ENCODE assay signal across 11 mouse cellular contexts in the genomic region with DNA sequence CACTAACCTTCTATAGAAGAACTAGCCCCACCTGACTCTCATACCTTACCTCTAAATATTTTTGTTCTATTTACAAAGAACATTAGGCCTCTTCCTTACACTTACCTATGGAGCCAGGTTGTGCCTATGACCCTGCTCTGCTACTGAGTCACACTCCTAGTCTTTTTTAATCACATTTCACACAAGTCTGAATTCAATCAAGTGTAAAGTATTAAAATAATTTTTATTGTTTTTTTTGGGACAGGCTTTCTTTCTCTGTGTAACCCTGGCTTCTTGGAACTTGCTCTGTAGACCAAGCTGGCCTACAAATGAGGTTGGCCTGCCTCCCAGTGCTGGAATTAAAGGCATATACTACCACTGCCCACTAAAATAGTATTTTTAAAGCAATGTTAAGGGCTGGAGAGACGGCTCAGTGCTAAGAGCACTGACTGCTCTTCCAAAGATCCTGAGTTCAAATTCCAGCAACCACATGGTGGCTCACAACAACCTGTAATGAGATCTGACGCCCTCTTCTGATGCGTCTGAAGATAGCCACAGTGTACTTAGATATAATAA. TPM values are rescaled to one million over a fixed set of nuclear protein-coding genes. Genes with fewer than 3 reads are reported as not detected.
DNase-seq lines count a peak whose midpoint lies in the region; ATAC-seq and TF ChIP-seq lines count a peak whose summit lies in the region.
"Had no signal": no experiment of that assay in that cellular context is flagged by ENCODE, and none has a peak within 500 bp of the region (broad histone marks: within the 10 kb centered on the region; RNA-seq: fewer than 3 reads in every experiment).

No protein-coding gene starts in this region.

- DNase-seq in adrenal gland, adult 2 months, result peak; percentile 34
- no peak for DNase-seq in adrenal gland, adult 8-10 months
- peak; percentile 53 to 54 for DNase-seq in heart, postnatal 10 days
- no peak for DNase-seq in heart, embryonic 10.5 days (ENCODE audit: low spot score)
- peak; percentile 65 for DNase-seq in liver, adult 2 months (ENCODE audit: extremely low read depth, low read depth, low spot score)
- DNase-seq in cerebellum, postnatal 25 days, result peak; percentile 30 to 65

- no peaks in the 10 kb centered on the region for H3K9me3 ChIP-seq in heart, embryonic 10.5 days
- no peaks in the 10 kb centered on the region for H3K9me3 ChIP-seq in liver, embryonic 12.5 days (replicated peaks)
- H3K9me3 ChIP-seq: hindbrain, embryonic 10.5 days; lung, embryonic 15.5 days; midbrain, embryonic 15.5 days had no signal

- H3K79me2 ChIP-seq in liver, adult 2 months (ENCODE audit: control insufficient read depth, insufficient read depth, low read length), result peaks cover 26% of the 10 kb centered on the region

- H3K4me3 ChIP-seq in heart, embryonic 10.5 days, result no peak overlapping the region
- no peak overlapping the region for H3K4me3 ChIP-seq in liver, adult 2 months (ENCODE audit: insufficient read depth, low read depth, low read length)
- H3K4me3 ChIP-seq in liver, embryonic 12.5 days, result no peak overlapping the region
- H3K4me3 ChIP-seq: hindbrain, embryonic 10.5 days; lung, embryonic 15.5 days; midbrain, embryonic 15.5 days had no signal

- ATAC-seq in liver, embryonic 12.5 days, result no peak
- ATAC-seq in erythroblast, adult 5-6 weeks (replicated peaks; ENCODE audit: low FRiP score, poor library complexity, severe bottlenecking), result no peak
- ATAC-seq: midbrain, embryonic 15.5 days had no signal

- no peak for TF ChIP-seq POLR2A in liver, adult 2 months (IDR thresholded peaks at IDR 0.05; ENCODE audit: extremely low read depth, insufficient read depth, low read length)

- H3K9ac ChIP-seq in liver, adult 2 months (ENCODE audit: low read depth, low read length), result no peak overlapping the region
- H3K9ac ChIP-seq in liver, embryonic 12.5 days, result no peak overlapping the region
- H3K9ac ChIP-seq: lung, embryonic 15.5 days; midbrain, embryonic 15.5 days had no signal

- H3K36me3 ChIP-seq in heart, embryonic 10.5 days, result 0 out of 2 replicates have a peak, but pooled peaks cover 4% of the 10 kb centered on the region
- H3K36me3 ChIP-seq in liver, adult 2 months (ENCODE audit: control insufficient read depth, insufficient read depth, low read length), result no peaks in the 10 kb centered on the region
- peaks cover 14% of the 10 kb centered on the region for H3K36me3 ChIP-seq in liver, embryonic 12.5 days
- H3K36me3 ChIP-seq: lung, embryonic 15.5 days; midbrain, embryonic 15.5 days had no signal

- H3K4me2 ChIP-seq in liver, embryonic 12.5 days, result no peak overlapping the region
- H3K4me2 ChIP-seq: lung, embryonic 15.5 days; midbrain, embryonic 15.5 days had no signal

- no peak overlapping the region for H3K27ac ChIP-seq in heart, embryonic 10.5 days
- H3K27ac ChIP-seq in liver, adult 2 months (replicated peaks; ENCODE audit: insufficient read depth, low read depth, low read length), result no peak overlapping the region
- no peak overlapping the region for H3K27ac ChIP-seq in liver, embryonic 12.5 days
- H3K27ac ChIP-seq: hindbrain, embryonic 10.5 days; lung, embryonic 15.5 days; midbrain, embryonic 15.5 days had no signal

- H3K27me3 ChIP-seq in heart, embryonic 10.5 days (ENCODE audit: insufficient read depth, poor library complexity, severe bottlenecking), result no peaks in the 10 kb centered on the region
- H3K27me3 ChIP-seq in liver, adult 2 months (ENCODE audit: control insufficient read depth, insufficient read depth, low read length), result no peaks in the 10 kb centered on the region
- no peaks in the 10 kb centered on the region for H3K27me3 ChIP-seq in liver, embryonic 12.5 days (replicated peaks)
- H3K27me3 ChIP-seq: lung, embryonic 15.5 days; midbrain, embryonic 15.5 days had no signal

- intact Hi-C loops in heart, postnatal 10 days (cut with DNase I), result no loop called here

- 85% methylated on average over 3 of the region's 3 CpGs for WGBS in heart, embryonic 10.5 days
- WGBS in liver, adult 2 months, result 10% methylated on average over 3 of the region's 3 CpGs
- 83% methylated on average over 3 of the region's 3 CpGs for WGBS in liver, embryonic 12.5 days (ENCODE audit: insufficient replicate concordance)

- TF ChIP-seq CTCF in liver, adult 2 months (IDR thresholded peaks at IDR 0.05; ENCODE audit: low read depth, low read length), result no peak

- H3K4me1 ChIP-seq in heart, embryonic 10.5 days, result peaks cover 11% of the 10 kb centered on the region; the same call in 1 of the 2 replicates
- peaks cover 15% of the 10 kb centered on the region for H3K4me1 ChIP-seq in liver, adult 2 months (ENCODE audit: control insufficient read depth, insufficient read depth, low read length)
- peaks cover 54% of the 10 kb centered on the region for H3K4me1 ChIP-seq in liver, embryonic 12.5 days

RNA-seq across cellular contexts. Expression of gene Pafah1b1, which starts 8.4 kb away (rescaled TPM):
- 100 to 1,000 TPM; 171 to 185 TPM for total RNA-seq in adrenal gland, adult 2 months (2021)
- polyA plus RNA-seq in adrenal gland, adult 2 months (2012; rRNA removed), result 6.9 and 8.2 TPM in 2 replicates
- total RNA-seq in adrenal gland, adult 8-10 months (2022), result 100 to 1,000 TPM; 124 to 194 (median 185) TPM
- 100 to 1,000 TPM; 236 to 281 TPM for total RNA-seq in heart, postnatal 10 days (2021)
- polyA plus RNA-seq in heart, embryonic 10.5 days (2016; fragmentation: Nextera tagmentation; extraction: Ambion mirVana), result 47.2 and 55.8 TPM in 2 replicates
- total RNA-seq in liver, adult 2 months (2014; rRNA removed), result 37.2 and 40.6 TPM in 2 replicates
- 8.1 and 8.9 TPM in 2 replicates for polyA plus RNA-seq in liver, adult 2 months (2012; rRNA removed)
- 54.3 and 54.7 TPM in 2 replicates for polyA plus RNA-seq in liver, embryonic 12.5 days (2016; fragmentation: Nextera tagmentation; extraction: Ambion mirVana)
- total RNA-seq in erythroblast, adult 5-6 weeks (2015; ENCODE audit: low replicate concordance), result 67.9 and 70.7 TPM in 2 replicates
- 95.6 and 112 TPM in 2 replicates for total RNA-seq in erythroblast, adult 5-6 weeks (2017; ENCODE audit: low replicate concordance)

RNA-seq across cellular contexts. Expression of gene Mettl16, which starts 54.6 kb away (rescaled TPM):
- 10 to 100 TPM; 33.2 to 33.7 TPM for total RNA-seq in adrenal gland, adult 2 months (2021)
- 1.5 and 3.2 TPM in 2 replicates for polyA plus RNA-seq in adrenal gland, adult 2 months (2012; rRNA removed)
- total RNA-seq in adrenal gland, adult 8-10 months (2022), result 10 to 100 TPM; 31.9 to 36.6 (median 33.9) TPM
- 10 to 100 TPM in 1 of 2 experiments, 1 to 10 TPM in 1; 9.9 to 14.7 TPM for total RNA-seq in heart, postnatal 10 days (2021)
- 43.2 and 52.9 TPM in 2 replicates for polyA plus RNA-seq in heart, embryonic 10.5 days (2016; fragmentation: Nextera tagmentation; extraction: Ambion mirVana)
- 4.5 and 5.1 TPM in 2 replicates for total RNA-seq in liver, adult 2 months (2014; rRNA removed)
- 2.7 and 3.4 TPM in 2 replicates for polyA plus RNA-seq in liver, adult 2 months (2012; rRNA removed)
- polyA plus RNA-seq in liver, embryonic 12.5 days (2016; fragmentation: Nextera tagmentation; extraction: Ambion mirVana), result 44.3 and 46.6 TPM in 2 replicates
- total RNA-seq in erythroblast, adult 5-6 weeks (2015; ENCODE audit: low replicate concordance), result 1.3 and 2.5 TPM in 2 replicates
- total RNA-seq in erythroblast, adult 5-6 weeks (2017; ENCODE audit: low replicate concordance), result 9.7 and 15.3 TPM in 2 replicates

Comparison
In these comparisons a context has a peak if more than half of its experiments do, and no peak if none do; other contexts are left out.
1. DNase-seq: peak in adrenal gland, adult 2 months (single experiment), heart, postnatal 10 days (2 of 2), liver, adult 2 months (single experiment) and cerebellum, postnatal 25 days (2 of 2); none in adrenal gland, adult 8-10 months (single experiment) and heart, embryonic 10.5 days (single experiment).